Mouse (Mus musculus) liver, embryonic 14.5 days (tissue): ENCODE measurements around the gene Mybpc3. TPM values are rescaled to one million over a fixed set of nuclear protein-coding genes. Genes with fewer than 3 reads are reported as not detected.

ENCODE experiments used
- ATAC-seq: fragments of 200-750 bp; cut with Nextera tagmentation; 2 replicates; pipeline ENCODE4 v1.8.0; 2017; ENCODE audit warnings: moderate number of reproducible peaks, mild to moderate bottlenecking, moderate library complexity; ENCODE audit not compliant: insufficient read depth
- DNase-seq, 3 experiments: peaks; one replicate each; pipeline ENCODE4 v3.0.0-alpha.2; 2012 to 2013; ENCODE audit warnings: low read depth in 3 of 3, low spot score in 3 of 3
- H3K27ac ChIP-seq: fragments of 300-500 bp; sonication (generic); 2 replicates; pipeline ENCODE4 v1.5.1; 2014; ENCODE audit warnings: moderate library complexity, mild to moderate bottlenecking, control low read depth, inconsistent platforms
- H3K27me3 ChIP-seq: fragments of 300-500 bp; sonication (generic); 2 replicates; pipeline ENCODE4 v1.6.1; 2014; ENCODE audit warnings: mild to moderate bottlenecking, low read length, moderate library complexity; ENCODE audit not compliant: control insufficient read depth, insufficient read depth
- H3K36me3 ChIP-seq: fragments of 300-500 bp; sonication (generic); replicated peaks from 2 replicates; pipeline ENCODE4 v1.6.1; 2014; ENCODE audit warnings: low read depth; ENCODE audit not compliant: control insufficient read depth, insufficient read depth
- H3K4me1 ChIP-seq, 2 experiments: fragments of 200-500 bp in 1 of 2; fragments of 300-500 bp in 1 of 2; sonication (generic) in 1 of 2; replicated peaks; 2 replicates each; pipeline ENCODE4 v1.6.1; 2012 to 2014; ENCODE audit warnings: antibody characterized with exemption in 1 of 2, inconsistent platforms in 1 of 2, low read length in 1 of 2; ENCODE audit not compliant: control insufficient read depth in 2 of 2, insufficient read depth in 2 of 2
- H3K4me2 ChIP-seq: fragments of 300-500 bp; sonication (generic); 2 replicates; pipeline ENCODE4 v1.6.1; 2014; ENCODE audit warnings: low read depth, mild to moderate bottlenecking, control low read depth, moderate library complexity
- H3K4me3 ChIP-seq, 2 experiments: fragments of 200-500 bp in 1 of 2; fragments of 300-500 bp in 1 of 2; sonication (generic) in 1 of 2; 2 replicates each; pipeline ENCODE4 v1.5.1; 2012 to 2014; ENCODE audit warnings: low read depth in 2 of 2, low read length in 2 of 2, mild to moderate bottlenecking in 2 of 2, control low read depth in 1 of 2, inconsistent platforms in 1 of 2, moderate library complexity in 1 of 2; ENCODE audit not compliant: insufficient read depth in 1 of 2
- H3K9ac ChIP-seq: fragments of 300-500 bp; sonication (generic); replicated peaks from 2 replicates; pipeline ENCODE4 v1.6.1; 2014; ENCODE audit warnings: mild to moderate bottlenecking, control low read depth, moderate library complexity
- H3K9me3 ChIP-seq: fragments of 300-500 bp; sonication (generic); 2 replicates; pipeline ENCODE4 v1.6.1; 2016; ENCODE audit warnings: low read length, mixed read lengths; ENCODE audit not compliant: control insufficient read depth
- CTCF ChIP-seq: IDR thresholded peaks from 2 replicates; pipeline ENCODE4 v1.5.1; 2016; ENCODE audit warnings: antibody characterized with exemption, low read depth, control low read depth
- EP300 ChIP-seq: IDR thresholded peaks from 2 replicates; pipeline ENCODE4 v1.6.1; 2016; ENCODE audit warnings: antibody characterized with exemption, low read depth
- WGBS: fragments of 180-500 bp; shearing (Covaris S2); extraction: QIAGEN DNeasy Blood & Tissue Kit; methylation state at CpG from one replicate; pipeline ENCODE4 v1.1.7; 2014; ENCODE audit not compliant: insufficient replicate concordance; 5-methylcytosine and 5-hydroxymethylcytosine counted together
- polyA plus RNA-seq, 2 experiments: library from polyadenylated mRNA; depleted of rRNA in 1 of 2; stranded (reverse) in 1 of 2; unstranded in 1 of 2; fragments of >200 nt; fragmentation: Nextera tagmentation in 1 of 2; extraction: Ambion mirVana in 1 of 2; gene quantifications; 2 replicates each; pipeline versions ENCODE4 v1.2.1 to v1.2.3; 2012 to 2014

Gene Mybpc3
- polyA plus RNA-seq, 2 experiments = 0.04 TPM; not detected in 1

DNA sequence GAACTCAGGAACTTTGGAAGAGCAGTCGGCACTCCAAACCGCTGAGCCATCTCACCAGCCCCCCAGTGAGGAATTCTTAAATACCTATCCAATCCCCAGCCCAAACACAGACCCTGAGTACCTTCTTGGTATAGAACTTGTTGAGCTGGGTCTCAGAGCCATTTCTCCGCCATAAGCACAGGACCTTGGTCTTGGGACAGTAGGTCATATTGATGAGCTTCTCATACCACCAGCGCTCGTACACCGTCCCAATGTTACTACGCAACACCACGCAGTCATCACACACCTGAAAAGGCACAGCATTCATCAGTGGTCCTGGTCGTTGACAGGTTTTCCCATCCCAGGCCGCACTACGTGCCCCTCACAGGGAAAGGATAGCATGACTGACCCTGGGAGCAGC lies 25.5 kb downstream of the Mybpc3 start:
- H3K36me3 ChIP-seq = no peaks in the 10 kb centered on the region
- no peaks in the 10 kb centered on the region for H3K4me1 ChIP-seq

DNA sequence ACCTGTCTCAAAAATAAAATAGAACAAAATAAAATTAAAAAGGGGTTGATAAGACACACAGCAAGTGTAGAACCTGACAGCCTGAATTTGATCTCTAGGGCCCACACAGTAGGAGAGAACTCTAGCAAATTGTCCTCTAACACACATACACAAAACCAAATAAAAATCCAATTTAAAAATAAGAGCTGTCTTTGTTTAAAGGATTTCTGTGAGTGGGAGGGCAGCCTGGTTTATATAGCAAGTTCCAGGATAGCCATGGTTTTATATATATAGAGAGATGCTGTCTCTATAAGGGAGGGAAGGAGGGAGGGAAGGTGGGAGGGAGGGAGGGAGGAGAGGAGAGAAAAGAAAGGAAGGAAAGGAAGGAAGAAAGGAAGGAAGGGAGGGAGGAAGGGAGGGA lies 30.2 kb downstream of the Mybpc3 start:
- Histone ChIP-seq H3K9ac (no peak overlapping the region), H3K27ac (no peak overlapping the region), H3K36me3 (no peaks in the 10 kb centered on the region), H3K9me3 (no peaks in the 10 kb centered on the region), H3K4me2 (no peak overlapping the region), H3K27me3 (no peaks in the 10 kb centered on the region), H3K4me3 (no peak overlapping the region), H3K4me1 (no peaks in the 10 kb centered on the region)
- DNase-seq (no peak), ATAC-seq (no peak)
- TF ChIP-seq CTCF = no peak
- no peak for TF ChIP-seq EP300

More for the DNA sequence above, 25.5 kb downstream of the Mybpc3 start:
- H3K27me3 ChIP-seq = no peaks in the 10 kb centered on the region
- DNase-seq (no peak), ATAC-seq (no peak)
- H3K9me3 ChIP-seq = no peaks in the 10 kb centered on the region
- H3K4me2 ChIP-seq = no peak overlapping the region
- 88% methylated on average over 11 of the region's 11 CpGs for WGBS
- H3K4me3 ChIP-seq = no peak overlapping the region
- TF ChIP-seq CTCF = no peak
- TF ChIP-seq EP300 = no peak
- no peak overlapping the region for H3K9ac ChIP-seq
- no peak overlapping the region for H3K27ac ChIP-seq

DNA sequence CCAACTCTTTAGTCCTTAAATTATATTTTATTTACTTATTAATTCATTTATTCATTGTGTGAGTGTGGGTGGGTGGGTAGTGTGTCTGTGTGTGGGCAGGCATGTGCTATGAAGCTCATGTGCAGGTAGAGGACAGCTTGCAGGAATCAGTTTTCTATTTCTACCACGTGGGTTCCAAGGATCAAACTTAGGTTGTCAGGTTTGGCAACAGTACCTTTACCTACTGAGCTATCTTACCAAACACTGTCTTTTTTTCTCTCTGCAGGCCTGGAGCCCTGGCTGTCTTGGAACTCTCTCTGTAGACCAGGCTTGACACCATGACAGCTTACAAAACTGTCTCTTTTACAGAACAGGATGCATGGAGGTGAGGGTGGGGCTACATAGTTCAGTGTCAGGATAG lies 33.4 kb downstream of the Mybpc3 start:
- H3K27me3 ChIP-seq = no peaks in the 10 kb centered on the region
- no peak overlapping the region for H3K4me2 ChIP-seq
- H3K9ac ChIP-seq = no peak overlapping the region
- H3K36me3 ChIP-seq = peaks cover 2% of the 10 kb centered on the region; the same call in 1 of the 2 replicates
- DNase-seq = no peak
- H3K4me3 ChIP-seq = no peak overlapping the region
- no peak for ATAC-seq
- 74% methylated on average over 1 of the region's 1 CpGs for WGBS
- no peak overlapping the region for H3K27ac ChIP-seq
- TF ChIP-seq CTCF = no peak
- TF ChIP-seq EP300 = no peak
- H3K4me1 ChIP-seq = no peaks in the 10 kb centered on the region
- no peaks in the 10 kb centered on the region for H3K9me3 ChIP-seq

DNA sequence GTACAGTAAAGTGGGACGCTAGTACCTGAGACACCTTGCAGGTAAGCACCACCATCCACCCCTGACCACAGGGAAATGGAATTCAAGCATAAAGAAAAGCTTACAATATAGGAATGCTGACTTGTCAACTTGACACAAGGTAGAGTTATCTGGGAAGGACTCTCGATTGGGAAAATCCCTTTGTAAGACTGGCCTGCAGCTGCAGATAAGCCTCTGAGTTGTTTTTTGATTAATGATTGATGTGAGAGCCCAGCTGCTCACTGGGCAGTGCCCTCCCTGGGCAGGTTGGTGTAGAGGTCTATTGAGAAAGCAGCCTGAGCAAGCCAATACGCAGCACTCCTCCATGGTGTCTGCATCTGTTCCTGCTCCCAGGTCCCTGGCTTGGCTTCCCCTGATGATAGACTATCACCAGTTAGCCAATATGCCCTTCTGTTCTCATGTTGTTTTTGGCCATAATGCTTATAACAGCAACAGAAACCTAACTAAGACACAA lies 35.0 kb downstream of the Mybpc3 start:
- Histone ChIP-seq H3K4me3 (no peak overlapping the region), H3K36me3 (peaks cover 5% of the 10 kb centered on the region), H3K9me3 (no peaks in the 10 kb centered on the region), H3K9ac (no peak overlapping the region), H3K4me1 (no peaks in the 10 kb centered on the region), H3K27ac (no peak overlapping the region), H3K27me3 (no peaks in the 10 kb centered on the region), H3K4me2 (no peak overlapping the region)
- TF ChIP-seq CTCF (no peak), EP300 (no peak)
- DNase-seq (no peak), ATAC-seq (no peak)
- WGBS = 60% methylated on average over 3 of the region's 3 CpGs

DNA sequence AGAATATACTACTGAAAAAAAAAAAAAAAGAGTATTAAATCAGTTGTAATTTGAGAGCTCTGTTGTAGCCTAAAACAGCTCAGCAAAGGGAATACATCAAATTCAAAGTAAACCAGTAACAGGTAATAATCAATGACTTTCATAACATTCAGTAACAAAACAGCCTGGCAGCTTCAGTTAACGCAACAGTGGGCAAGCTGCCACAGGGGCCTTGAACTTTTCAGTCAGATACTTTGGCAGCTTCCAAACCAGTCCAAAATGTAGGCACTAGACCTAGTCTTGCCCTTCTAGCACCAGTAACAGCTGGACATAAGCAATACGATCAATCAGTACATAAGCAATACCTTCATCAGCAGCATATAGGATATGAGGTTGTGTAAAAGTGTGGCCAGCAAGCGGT lies 36.1 kb downstream of the Mybpc3 start:
- ATAC-seq (no peak), DNase-seq (no peak)
- Histone ChIP-seq H3K27me3 (no peaks in the 10 kb centered on the region), H3K9me3 (no peaks in the 10 kb centered on the region), H3K4me2 (no peak overlapping the region), H3K4me3 (no peak overlapping the region), H3K27ac (no peak overlapping the region), H3K4me1 (no peaks in the 10 kb centered on the region), H3K9ac (no peak overlapping the region), H3K36me3 (peaks cover 9% of the 10 kb centered on the region)
- 85% methylated on average over 3 of the region's 3 CpGs for WGBS
- no peak for TF ChIP-seq EP300
- no peak for TF ChIP-seq CTCF
